Mouse (Mus musculus) lung, postnatal 4 days (tissue): ENCODE results near the gene Mpo.

Source experiments
- DNase-seq, 2 experiments: peaks; one replicate each; pipeline ENCODE4 v3.0.0; 2021

Gene Mpo

GRCm38 (mm10) chr11:87793460-87793859 is at the start of gene Mpo:
Mpo (plus strand) TSS chr11:87793581.
- DNase-seq, result no peak

DNA sequence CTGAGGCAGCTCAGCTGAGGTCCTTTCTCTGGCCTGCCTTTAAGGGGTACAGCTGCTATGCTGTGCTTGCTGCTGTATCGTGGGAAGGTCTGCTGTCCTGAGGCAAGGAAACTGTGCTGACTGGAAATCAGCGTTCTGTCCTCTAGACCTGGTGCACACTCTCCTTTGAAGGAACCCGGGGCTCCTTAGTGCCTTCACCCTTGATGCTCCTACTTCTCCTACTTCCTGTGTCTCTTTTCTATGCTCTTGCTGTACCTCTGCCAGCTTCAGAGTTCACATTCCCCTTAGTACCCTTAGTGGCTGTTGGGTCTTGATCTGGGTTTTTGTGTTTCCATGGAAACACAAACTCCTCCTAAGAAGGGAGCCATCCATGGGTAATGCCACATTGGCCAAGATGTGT is 49.7 kb upstream of the Mpo start:
- no peak for DNase-seq

GRCm38 (mm10) chr11:87744964-87745363 is 48.4 kb upstream of the Mpo start:
- no peak for DNase-seq

- DNase-seq, result no peak
Observed at GRCm38 (mm10) chr11:87745632-87746555, 47.5 kb upstream of the Mpo start.

- no peak for DNase-seq
Observed at GRCm38 (mm10) chr11:87747312-87747711, 46.1 kb upstream of the Mpo start.

- DNase-seq, result no peak
Observed at GRCm38 (mm10) chr11:87747716-87748115, 45.7 kb upstream of the Mpo start.

DNA sequence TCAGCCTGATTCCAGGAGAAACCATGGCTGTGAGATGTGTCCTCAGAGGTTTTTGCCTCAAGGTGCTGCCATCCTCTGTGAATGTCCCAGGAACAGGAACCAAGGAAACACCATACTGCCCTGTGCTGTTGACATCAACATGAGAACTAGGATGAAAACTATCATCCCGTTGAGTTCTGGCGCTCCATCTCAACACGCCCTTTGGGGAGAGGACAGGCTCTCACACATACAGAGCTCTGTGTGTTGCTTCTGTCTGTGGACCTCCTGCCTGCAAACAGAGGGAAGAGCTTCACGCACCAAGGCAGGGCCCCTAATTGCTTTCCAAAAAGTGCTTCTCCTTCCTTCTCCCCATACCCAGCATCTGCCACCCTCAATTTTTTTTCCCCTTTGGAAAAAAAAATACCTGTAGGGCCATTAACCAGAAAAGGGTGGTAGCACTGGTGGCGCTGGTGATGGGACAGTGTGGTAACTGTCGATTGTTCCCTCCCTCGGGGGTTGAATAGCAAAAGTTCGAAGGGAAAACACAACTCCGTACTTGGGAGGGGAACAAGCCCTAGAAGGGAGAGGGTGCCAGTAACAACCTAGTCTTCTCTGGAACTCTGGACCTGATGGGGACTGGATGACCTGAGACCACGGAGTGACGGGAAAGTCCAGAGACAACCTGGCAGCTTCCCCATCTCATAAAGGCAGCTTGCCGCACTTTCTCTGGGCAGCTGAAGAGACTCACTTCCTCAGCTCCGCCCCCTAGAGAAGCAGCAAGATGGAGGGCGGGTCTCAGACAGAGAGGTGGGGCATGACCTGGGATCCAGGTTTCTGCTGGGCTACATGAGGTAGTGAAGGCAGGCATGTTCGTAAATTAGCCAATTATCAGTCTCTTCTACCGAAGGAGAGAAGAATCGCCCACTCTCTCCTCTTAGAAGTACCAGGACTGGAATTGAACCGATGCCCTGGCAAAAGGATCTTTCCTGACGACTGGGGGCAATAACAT is 45.0 kb upstream of the Mpo start:
- peak; percentile 68 to 73 for DNase-seq

DNA sequence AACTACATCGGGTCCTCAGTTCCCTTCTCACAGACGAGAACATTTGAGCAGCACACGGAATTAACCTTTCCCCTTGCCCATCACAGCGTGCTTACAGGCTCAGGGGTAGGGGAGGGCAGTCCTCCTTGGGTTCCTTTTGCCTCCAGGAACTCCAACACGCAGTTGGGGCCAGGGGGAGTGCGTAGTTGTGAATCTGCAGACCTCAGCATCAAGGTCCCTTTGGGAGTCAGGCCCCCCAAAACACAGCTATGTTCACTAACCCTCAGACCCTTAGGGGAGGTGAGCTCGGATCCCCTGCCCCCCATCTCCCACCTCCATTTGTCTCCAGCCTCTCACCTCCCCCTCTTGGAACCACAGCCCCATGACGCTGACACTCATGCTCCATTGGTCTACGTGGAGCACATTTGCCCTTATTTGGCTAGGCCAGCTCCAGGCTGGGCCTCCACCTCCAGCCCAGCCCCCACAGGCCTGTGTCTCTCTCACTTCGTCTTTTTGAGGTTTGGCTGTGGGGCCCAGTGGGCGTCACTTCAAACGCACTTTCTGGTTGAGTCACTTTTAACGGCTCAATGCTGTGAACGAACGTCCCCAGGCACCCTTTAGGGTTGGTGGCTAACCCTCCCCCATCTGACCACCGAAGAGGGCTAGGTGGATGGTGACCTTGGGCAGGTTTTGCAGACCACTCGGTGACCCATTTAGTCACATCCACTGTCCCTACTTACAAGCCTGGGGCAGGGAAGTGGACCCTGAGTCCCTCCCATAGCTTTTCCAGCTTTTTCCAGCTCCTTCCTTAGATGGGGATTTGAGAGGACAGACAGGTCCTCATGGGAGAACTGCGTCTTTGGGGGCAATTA is 44.0 kb upstream of the Mpo start:
- peak; percentile 86 to 90 for DNase-seq

GRCm38 (mm10) chr11:87750043-87750421 is 43.3 kb upstream of the Mpo start:
- peak in 1 of 2 experiments; percentile 22 for DNase-seq

DNA sequence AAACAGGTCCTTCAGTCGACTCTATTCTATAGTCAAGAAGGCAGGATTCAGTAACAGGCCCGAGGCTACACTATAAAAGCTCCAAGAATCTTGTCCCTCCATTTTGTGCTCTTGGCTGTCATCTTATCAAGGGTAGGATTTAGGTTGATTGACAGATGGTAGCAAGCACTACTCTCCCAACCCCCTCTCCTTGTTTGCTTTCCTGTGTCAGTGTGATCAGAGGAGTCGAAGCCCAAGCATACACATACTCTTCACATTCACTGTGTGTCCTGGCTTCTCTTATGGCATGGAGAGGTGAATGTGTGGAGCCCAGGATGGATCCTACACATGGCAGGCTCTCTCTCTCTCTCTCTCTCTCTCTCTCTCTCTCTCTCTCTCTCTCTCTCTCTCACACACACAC is 42.9 kb upstream of the Mpo start:
- peak in 1 of 2 experiments; percentile 6 for DNase-seq

- DNase-seq, result peak; percentile 41 to 52
Observed at GRCm38 (mm10) chr11:87751031-87751430, 42.4 kb upstream of the Mpo start.

DNA sequence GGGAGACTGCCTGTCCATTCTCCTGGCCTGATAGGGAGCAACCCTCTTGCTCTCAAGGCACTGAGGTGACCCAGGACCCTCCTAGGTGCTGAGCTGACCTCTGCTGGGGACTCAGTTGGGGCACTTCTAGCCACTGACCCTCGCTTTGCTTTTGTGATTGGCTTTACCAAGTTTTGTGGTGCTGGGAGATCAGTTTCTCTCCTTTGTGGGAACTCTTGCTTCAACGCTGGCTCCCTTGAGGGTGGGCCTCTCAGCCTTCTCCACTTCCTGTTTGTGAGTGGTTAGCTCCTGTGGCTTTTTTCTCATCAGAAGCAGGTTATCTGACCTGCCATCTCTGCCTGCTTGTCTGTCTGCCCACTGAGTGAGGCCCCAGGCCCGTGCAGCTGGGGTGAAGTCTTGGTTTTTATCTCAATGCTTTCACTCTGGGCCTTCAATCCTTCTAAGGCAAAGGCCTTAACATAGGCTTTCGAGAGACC is 41.9 kb upstream of the Mpo start:
- peak; percentile 59 to 62 for DNase-seq

DNA sequence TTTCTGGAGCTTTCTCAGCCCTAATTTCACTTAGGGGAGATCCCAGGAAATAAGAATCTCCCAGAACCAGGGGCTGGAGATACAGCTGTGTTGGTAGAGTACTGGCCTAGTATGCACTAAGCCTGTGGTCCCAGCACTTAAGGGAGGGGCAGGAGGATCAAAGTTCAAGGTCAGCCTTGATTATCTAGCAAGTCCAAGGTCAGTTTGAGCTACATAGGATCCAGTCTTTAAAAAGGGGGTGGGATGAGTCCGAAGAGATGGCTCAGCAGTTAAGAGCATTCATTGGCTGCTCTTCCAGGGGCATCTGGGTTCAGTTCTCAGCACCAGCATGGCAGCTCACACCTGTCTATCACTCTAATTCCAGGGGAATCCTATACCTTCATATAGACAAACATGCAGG is 41.1 kb upstream of the Mpo start:
- DNase-seq, result no peak

DNA sequence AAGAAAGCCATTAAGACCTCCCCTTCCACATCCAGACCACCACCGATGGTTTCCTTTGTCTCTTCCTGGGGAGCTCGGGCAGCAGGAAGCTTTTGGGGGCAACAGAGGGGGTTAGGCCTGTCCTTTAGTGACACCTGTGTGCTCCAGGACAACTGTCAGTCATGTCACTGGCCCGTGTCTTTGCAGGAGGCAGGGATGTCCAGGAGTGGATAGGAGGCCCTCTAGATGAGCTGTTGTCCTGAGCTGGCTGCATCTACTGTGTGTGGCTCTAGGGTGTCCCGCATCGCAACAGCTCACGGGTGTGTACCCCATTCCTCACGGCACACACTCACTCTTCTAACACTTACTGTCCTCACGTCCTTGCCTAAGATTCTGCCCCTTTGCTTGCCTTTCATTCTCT is 40.1 kb upstream of the Mpo start:
- peak in 1 of 2 experiments; percentile 14 for DNase-seq

GRCm38 (mm10) chr11:87753891-87754501 is 39.4 kb upstream of the Mpo start:
- peak in 1 of 2 experiments; percentile 12 for DNase-seq

- peak; percentile 60 to 69 for DNase-seq
Observed at GRCm38 (mm10) chr11:87754603-87755002, 38.8 kb upstream of the Mpo start.

DNA sequence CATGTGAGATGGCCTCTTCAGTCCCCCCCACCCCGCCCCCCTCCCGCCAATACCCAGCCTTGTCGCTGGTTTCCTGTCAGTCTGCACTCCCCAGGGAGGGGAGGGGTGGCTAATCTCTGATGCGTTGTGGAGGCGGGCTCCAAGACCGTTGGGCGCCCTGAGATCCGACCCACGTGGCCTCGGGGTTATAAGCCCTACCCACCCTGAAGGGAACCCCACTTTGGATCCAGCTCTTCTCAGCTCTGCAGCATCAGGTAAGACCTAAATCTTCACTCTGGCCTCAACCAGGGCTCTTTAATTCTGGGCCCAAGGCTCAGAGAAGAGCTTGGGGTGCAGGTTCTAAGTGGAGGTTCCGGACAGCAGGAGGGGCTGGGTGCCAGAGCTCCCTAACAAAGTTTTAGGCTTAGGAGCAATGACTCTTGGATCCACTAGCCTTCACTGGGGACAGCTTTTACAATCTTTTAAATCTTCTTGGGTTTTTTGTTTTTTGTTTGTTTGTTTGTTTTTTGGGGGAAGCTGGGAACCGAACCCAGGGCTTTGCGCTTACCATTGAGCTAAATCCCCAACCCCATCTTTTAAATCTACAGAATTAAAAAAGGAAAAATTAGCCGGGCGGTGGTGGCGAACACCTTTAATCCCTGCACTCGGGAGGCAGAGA is 37.9 kb upstream of the Mpo start:
- peak; percentile 86 for DNase-seq

DNA sequence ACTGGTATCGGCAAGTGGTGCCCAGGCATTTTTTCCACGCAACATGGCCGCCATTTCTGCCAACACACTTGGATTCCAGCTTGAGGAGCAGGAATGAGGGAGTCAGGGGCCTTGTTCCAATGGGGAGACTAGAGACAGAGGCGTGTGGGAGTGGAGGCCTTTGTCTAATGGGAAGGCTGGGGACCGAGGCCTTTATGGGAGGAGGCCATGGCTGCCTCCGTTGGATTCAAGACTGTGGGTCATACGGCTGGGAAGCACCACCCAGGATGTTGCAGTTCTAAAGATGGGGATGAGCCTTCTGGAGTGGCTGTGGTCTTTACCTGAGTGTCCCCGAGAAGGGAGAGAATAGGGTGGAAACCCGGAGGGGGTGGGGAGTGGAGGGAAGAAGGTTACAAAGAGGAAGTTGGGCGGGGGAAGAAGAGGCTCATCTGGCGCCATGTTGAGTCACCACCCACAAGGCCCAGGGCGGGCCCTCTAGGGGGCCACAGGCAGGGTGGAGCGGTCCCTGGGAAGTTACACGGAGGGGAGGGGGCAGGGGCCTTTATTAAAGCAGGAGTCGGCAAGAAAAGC is 37.0 kb upstream of the Mpo start:
- DNase-seq, result peak; percentile 63 to 73

DNA sequence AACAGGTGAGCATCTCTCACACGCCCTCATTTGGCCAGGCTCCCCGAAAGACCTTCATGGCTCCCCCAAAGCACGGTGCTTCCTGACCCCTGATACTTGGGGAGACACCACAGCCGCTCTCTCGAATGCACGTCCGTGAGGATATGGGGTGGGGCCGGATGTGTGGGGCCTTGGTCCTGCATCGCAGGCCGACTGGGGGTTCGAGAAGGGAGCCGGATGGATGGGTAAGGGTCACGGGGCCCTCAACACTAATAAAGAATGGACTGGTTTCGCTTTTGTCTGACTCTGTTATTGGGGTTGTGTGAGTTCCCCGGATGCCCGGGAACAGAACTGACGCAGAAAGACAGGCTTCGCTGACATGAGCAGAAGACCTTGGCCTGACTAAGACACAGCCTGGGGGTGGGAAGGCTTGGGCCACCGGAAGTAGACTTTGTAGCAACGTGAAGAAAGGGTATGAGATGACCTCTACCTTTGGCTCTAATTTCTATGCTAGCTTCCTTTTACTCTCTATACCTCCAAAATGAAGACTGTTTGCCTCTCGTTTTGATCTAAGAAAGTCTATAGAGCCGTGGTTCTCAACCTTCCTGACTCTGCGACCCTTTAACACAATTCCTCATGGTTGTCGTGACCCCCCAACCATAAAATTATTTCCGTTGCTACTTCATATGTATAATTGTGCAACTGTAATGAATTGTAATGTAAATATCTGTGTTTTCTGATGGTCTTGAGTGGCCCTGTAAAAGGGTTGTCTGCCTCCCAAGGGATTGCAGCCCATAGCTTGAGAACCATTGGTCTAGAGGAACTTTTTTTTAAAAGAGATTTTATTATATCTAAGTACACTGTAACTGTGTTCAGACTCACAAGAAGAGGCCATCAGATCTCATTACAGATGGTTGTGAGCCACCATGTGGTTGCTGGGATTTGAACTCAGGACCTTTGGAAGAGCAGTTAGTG is 36.1 kb upstream of the Mpo start:
- peak in 1 of 2 experiments; percentile 20 for DNase-seq
